Mouse (Mus musculus) erythroblast, embryonic 14.5 days (primary cell): Measurements from ENCODE around the gene Chrna1.

Source experiments
- GATA1 ChIP-seq: IDR thresholded peaks from 2 replicates; pipeline ENCODE4 v1.6.1; 2012; ENCODE audit warnings: low read length, inconsistent platforms, mixed read lengths
- TAL1 ChIP-seq: IDR thresholded peaks from 3 replicates; pipeline ENCODE4 v1.6.1; 2012; ENCODE audit warnings: low read length, inconsistent platforms, mixed read lengths

DNA sequence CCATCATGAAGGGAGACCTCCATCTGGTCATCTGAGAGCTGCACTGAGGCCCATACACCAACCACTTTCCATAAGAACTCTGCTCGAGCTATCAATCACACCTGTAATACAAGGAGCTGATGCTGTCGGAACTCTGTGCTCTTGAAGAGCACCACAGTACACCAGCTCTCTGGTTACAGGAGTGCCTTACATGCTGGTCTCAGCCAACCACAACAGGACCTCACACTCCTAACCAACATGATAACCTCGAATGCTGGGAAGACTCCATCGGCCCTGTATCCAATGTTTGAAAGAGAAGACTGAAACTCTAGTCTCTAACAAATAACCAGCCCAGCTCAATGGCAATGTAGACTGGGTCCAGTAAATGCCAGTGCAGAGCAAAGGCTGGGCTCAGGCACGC lies 35.3 kb upstream of the Chrna1 start:
- TF ChIP-seq GATA1 (no peak), TAL1 (no peak)
